Mouse (Mus musculus) brain, embryonic 18.5 days (tissue): ENCODE results near the gene Gfi1b.

Experiments used
- DNase-seq: peaks from one replicate; pipeline ENCODE4 v3.0.0-alpha.2; 2012; ENCODE audit warnings: low read depth, low spot score

Gene Gfi1b

GRCm38 (mm10) chr2:28622521-28623124 is 841 bp upstream of the Gfi1b start:
- DNase-seq, result no peak

GRCm38 (mm10) chr2:28621111-28621510 is 671 bp downstream of the Gfi1b start:
- DNase-seq, result no peak

GRCm38 (mm10) chr2:28620522-28620921 is 1.3 kb downstream of the Gfi1b start:
- no peak for DNase-seq

- no peak for DNase-seq
Measured at GRCm38 (mm10) chr2:28619369-28619768, 2.4 kb downstream of the Gfi1b start.

GRCm38 (mm10) chr2:28618777-28619336 is 2.9 kb downstream of the Gfi1b start:
- no peak for DNase-seq

- DNase-seq, result no peak
Measured at GRCm38 (mm10) chr2:28617498-28618486, 4.0 kb downstream of the Gfi1b start.

- no peak for DNase-seq
Measured at GRCm38 (mm10) chr2:28616874-28617273, 4.9 kb downstream of the Gfi1b start.

GRCm38 (mm10) chr2:28616358-28616757 is 5.4 kb downstream of the Gfi1b start:
- no peak for DNase-seq

- DNase-seq, result no peak
Measured at GRCm38 (mm10) chr2:28613599-28613998, 8.2 kb downstream of the Gfi1b start.

- DNase-seq, result no peak
Measured at GRCm38 (mm10) chr2:28612436-28613063, 9.2 kb downstream of the Gfi1b start.

GRCm38 (mm10) chr2:28611407-28611787 is 10.4 kb downstream of the Gfi1b start:
- DNase-seq, result no peak

GRCm38 (mm10) chr2:28610716-28611406 is 10.9 kb downstream of the Gfi1b start:
- no peak for DNase-seq

GRCm38 (mm10) chr2:28609851-28610250 is 11.9 kb downstream of the Gfi1b start:
- DNase-seq, result no peak

GRCm38 (mm10) chr2:28607341-28608165 is 14.2 kb downstream of the Gfi1b start:
- no peak for DNase-seq

GRCm38 (mm10) chr2:28606601-28607340 is 15.0 kb downstream of the Gfi1b start:
- DNase-seq, result no peak

- DNase-seq, result no peak
Measured at GRCm38 (mm10) chr2:28605789-28606541, 15.8 kb downstream of the Gfi1b start.

- no peak for DNase-seq
Measured at GRCm38 (mm10) chr2:28603542-28603941, 18.2 kb downstream of the Gfi1b start.

GRCm38 (mm10) chr2:28601720-28602590 is 19.8 kb downstream of the Gfi1b start:
- DNase-seq, result no peak
